Mouse (Mus musculus): ENCODE results near the gene Pqlc3.
A peak's percentile ranks its signal among the peaks of the same experiment; 100 is the strongest.
"Not testable (repeated sequence)": the region's sequence is repeated elsewhere in the genome, so short reads cannot be mapped to it uniquely, and the experiment has no call there.

Gene Pqlc3

DNA sequence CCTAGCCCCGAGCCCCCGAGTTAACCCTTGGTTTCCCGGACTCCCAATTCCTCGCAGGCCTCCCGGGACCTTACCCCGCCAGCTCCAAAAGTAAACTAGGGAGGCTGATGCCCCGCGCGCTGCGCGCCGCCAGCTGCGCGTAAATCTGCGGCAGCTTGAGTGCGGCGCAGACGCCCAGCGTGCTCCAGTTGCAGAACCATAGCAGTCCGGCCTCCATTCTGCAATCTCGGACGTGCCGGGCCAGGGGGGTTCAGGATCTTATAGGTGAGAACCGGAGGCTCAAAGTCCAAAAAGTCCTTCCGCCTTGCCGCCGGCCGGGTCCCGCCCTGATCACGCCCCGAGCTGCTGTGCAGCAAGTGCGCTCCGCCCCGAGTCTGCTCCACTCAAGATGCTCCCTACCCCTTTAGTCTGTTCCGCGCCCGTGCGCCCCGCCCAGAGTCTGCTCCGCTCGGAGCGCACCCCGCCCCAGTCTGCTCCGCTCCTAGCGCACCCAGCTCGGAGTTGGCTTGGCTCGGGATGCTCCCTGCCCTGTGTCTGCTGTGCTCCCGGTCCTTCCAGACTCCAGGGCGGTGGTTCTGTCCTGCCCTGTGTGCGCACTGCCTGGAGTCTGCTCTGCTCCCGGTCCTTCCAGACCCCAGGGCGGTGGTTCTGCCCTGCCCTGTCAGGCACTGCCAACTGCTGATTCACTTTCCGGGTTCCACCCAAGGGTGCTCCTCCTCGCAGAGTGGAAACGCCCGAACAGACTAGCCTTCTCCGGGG lies at the start of gene Pqlc3:
TSS of gene Pqlc3 (minus strand) at position 670 of the 759 bp plus-strand sequence.
- DNase-seq (ENCODE audit: low spot score in 2 of 2): peak; percentile 82 to 87

GRCm38 (mm10) chr12:17049796-17050195 lies 49.6 kb upstream of the Pqlc3 start:
- DNase-seq (ENCODE audit: low spot score in 2 of 2): no peak

- no peak for DNase-seq (ENCODE audit: low spot score in 2 of 2)
These were observed 48.9 kb upstream of the Pqlc3 start for GRCm38 (mm10) chr12:17048979-17049612.

- no peak for DNase-seq (ENCODE audit: low spot score in 2 of 2)
These were observed 43.1 kb upstream of the Pqlc3 start for GRCm38 (mm10) chr12:17043311-17043710.

GRCm38 (mm10) chr12:17040567-17040966 lies 40.4 kb upstream of the Pqlc3 start:
- DNase-seq (ENCODE audit: low spot score in 2 of 2): no peak

GRCm38 (mm10) chr12:17039415-17039814 lies 39.2 kb upstream of the Pqlc3 start:
- no peak for DNase-seq (ENCODE audit: low spot score in 2 of 2)

DNA sequence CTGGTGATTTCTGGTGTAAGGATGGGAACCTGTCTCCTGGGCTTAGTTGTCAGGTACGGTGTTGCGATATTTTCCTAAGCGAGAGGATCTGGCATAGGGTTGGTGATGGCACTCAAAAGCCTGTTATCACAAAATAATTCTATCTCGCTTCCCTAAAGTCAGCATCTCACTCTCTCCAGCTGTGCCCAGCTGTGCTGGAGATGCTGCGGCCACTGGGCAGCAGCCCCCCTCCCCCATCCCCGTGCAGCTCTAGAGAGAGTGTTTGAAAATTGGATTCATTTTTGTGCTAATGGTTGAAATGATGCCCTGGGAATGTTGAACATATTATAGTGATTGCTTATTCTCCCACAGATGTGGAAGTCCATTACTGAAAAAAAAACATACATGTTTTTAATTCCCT lies 38.0 kb upstream of the Pqlc3 start:
- no peak for DNase-seq (ENCODE audit: low spot score in 2 of 2)

DNA sequence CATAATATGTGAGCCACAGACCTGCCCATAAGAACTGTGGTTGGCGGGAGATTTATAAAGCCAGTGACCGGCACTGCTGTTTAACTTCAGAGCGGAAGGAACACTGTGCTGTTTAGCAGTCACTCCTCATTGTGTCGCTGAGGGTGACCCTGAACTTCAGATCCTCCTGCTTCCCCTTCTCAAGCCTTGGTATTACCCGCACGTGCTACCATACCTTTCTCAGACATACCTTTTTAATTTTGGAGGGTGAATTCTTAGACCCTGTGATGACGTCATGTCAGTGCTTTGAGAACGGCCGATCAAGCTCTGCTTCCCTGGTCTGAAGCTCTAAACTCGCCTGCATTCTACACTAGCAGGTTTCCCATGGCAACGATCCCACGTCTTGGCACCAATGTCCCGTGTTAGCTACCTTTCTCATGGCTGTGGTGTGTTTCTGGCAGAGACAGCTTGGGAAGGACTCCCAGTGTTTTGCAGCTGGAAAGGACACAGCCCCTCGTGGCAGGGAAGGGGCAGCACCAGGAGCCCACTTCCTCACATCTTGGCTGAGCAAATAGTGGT lies 36.9 kb upstream of the Pqlc3 start:
- DNase-seq (ENCODE audit: low spot score in 2 of 2): no peak

DNA sequence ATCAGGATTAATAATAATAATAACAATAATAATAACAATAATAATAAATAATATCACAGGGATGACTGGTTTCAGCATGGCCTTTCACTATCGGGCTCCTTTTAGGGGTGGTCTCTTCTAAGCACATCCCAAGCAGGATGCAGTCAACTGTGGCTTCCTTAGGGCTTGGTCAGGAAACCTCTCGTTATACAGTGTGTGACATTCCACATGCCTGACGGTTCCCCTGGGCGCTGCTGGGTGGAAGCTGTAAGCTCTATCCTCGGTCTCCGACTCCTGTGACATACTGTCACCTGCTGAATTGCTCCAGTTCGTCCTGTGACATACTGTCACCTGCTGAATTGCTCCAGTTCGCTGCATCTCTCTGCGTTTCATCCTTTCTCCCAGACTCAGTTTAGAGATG lies 36.3 kb upstream of the Pqlc3 start:
- DNase-seq (ENCODE audit: low spot score in 2 of 2): no peak

- no peak for DNase-seq (ENCODE audit: low spot score in 2 of 2)
These were observed 34.9 kb upstream of the Pqlc3 start for GRCm38 (mm10) chr12:17035128-17035527.

DNA sequence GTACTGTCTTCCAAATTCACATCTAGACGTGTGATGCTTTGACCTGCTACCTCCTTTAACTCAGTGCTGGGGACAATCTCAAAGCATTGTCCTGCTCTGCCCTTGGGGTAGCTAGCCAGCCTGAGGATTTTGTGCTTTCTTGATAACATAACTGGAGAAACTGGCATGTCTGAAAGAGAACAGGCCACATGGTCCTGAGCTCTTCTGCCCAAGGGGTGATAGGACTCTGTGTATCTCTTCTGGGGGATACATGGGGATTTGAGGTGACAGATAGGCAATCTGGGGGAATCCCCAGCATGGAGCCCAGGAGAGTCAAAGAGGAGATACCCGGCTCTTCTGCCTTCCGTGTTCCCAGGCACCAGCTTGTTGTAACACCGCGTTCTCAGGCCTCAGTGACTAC lies 34.5 kb upstream of the Pqlc3 start:
- no peak for DNase-seq (ENCODE audit: low spot score in 2 of 2)

DNA sequence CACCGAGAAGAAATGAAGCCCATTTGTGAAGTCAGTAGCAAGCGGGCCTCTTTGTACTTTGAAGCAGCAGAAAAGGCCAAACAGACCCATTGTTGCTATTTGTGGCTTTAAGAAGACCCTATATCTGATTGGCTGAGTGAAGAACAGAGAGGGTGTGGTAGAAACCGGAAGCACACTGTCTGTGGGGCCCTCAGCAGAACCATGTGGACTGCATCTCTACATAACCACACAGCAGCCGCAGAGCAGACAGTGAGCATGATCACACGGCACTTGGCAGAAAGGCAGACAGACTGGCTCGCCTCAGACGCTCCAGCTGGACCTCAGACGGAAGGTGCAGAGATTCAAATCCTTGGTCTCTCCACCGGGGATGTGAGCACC lies 33.2 kb upstream of the Pqlc3 start:
- DNase-seq (ENCODE audit: low spot score in 2 of 2): no peak

DNA sequence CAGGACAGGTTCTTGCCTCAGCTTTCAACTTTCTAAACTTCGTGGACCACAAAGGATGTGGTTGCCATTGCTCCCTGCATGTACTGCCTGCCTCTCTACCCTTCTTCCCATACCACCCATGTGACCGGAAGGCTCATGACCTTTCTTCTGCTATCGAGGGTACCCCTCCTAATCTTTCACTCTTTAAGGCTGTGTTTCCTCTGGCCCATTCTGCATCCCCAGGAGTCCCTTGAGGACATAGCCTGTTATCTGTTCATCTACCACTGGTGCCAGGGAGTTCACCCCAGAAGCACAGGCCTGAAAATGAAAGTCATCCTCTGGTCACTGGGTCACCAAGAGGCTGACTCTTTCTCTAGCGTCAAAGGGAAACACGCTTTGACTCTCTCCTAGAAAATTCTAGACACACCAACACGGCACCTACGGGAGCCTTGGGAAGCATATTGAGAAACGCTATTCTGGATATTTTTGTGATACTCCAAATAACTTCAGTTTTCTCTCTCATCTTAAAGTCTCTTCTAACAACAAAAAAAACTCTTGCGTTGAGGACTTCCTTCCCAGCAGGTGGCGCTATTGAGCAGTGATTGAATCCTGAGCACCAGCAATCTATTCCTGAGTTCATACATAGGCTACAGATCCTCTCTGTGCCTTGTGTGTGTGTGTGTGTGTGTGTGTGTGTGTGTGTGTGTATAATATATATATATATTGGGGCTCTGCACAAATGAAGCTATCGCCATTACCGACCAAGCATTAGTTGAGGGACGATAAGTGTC lies 32.7 kb upstream of the Pqlc3 start:
- DNase-seq (ENCODE audit: low spot score in 2 of 2): peak; percentile 37 to 53

GRCm38 (mm10) chr12:17024554-17025110 lies 24.4 kb upstream of the Pqlc3 start:
- no peak for DNase-seq (ENCODE audit: low spot score in 2 of 2)

GRCm38 (mm10) chr12:17022145-17022544 lies 21.9 kb upstream of the Pqlc3 start:
- no peak for DNase-seq (ENCODE audit: low spot score in 2 of 2)

- not testable (repeated sequence) for DNase-seq (ENCODE audit: low spot score in 2 of 2)
These were observed 20.9 kb upstream of the Pqlc3 start for GRCm38 (mm10) chr12:17021125-17021524.

DNA sequence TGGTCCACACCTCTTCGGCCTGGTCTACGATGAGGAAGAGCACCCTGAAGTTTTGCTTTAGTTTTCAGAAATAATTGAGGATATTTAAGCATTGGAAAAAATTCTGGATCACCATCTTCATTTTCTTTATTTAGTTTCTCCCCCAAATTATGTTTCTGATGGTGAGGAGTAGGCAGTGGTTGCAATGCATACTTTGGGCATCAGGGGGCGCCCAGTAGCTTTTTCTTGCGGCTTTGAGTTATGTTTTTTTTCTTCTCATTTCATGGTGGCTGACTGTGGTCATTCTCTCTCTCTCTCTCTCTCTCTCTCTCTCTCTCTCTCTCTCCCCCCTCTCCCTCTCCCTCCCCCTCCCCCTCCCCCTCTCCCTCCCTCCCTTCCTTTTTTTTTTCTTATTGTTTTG lies 18.3 kb upstream of the Pqlc3 start:
- peak in 1 of 2 experiments; percentile 55 for DNase-seq (ENCODE audit: low spot score in 2 of 2)

DNA sequence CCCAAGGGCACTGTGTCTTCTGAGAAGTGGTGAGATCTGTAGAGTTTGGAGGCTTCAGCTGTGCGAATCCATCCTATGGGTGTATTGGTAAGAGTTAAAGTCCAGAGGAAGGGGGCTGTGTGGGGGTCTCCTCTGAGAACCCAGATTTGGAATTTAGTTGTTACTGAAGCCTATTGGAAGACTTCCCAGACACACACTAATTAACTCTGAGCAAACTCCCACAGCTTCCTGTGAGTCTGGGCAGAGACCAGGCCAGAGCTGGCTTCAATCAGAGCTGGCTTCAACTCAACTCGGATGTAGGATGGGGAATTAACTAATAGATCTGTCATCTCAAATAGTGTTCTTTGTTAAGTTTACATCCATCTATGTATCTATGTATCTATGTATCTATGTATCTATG lies 15.5 kb upstream of the Pqlc3 start:
- no peak for DNase-seq (ENCODE audit: low spot score in 2 of 2)

- no peak for DNase-seq (ENCODE audit: low spot score in 2 of 2)
These were observed 12.1 kb upstream of the Pqlc3 start for GRCm38 (mm10) chr12:17012067-17012899.

GRCm38 (mm10) chr12:17011100-17011870 lies 11.1 kb upstream of the Pqlc3 start, which contains the start of gene 2410004P03Rik:
TSS of gene 2410004P03Rik (minus strand) at chr12:17011727.
- peak; percentile 59 to 65 for DNase-seq (ENCODE audit: low spot score in 2 of 2)
